Mouse (Mus musculus) ES-E14 (cell line): ENCODE data around the gene Cbx6.

Experiments
- CHD2 ChIP-seq: IDR thresholded peaks from 2 replicates; pipeline ENCODE4 v1.6.1; 2014; ENCODE audit warnings: mild to moderate bottlenecking, low read depth, low read length, inconsistent platforms
- HCFC1 ChIP-seq: IDR thresholded peaks from 2 replicates; pipeline ENCODE4 v1.6.1; 2012; ENCODE audit warnings: low read length, inconsistent platforms, borderline replicate concordance; ENCODE audit not compliant: insufficient read depth
- MAFK ChIP-seq: IDR thresholded peaks from 2 replicates; pipeline ENCODE4 v1.6.1; 2014; ENCODE audit warnings: mild to moderate bottlenecking, low read depth, low read length, inconsistent platforms; ENCODE audit not compliant: insufficient read depth
- ZC3H11A ChIP-seq: IDR thresholded peaks from 2 replicates; pipeline ENCODE4 v1.6.1; 2012; ENCODE audit warnings: low read depth, mild to moderate bottlenecking, inconsistent platforms, low read length, borderline replicate concordance
- ZNF384 ChIP-seq: IDR thresholded peaks from 2 replicates; pipeline ENCODE4 v1.6.1; 2012; ENCODE audit warnings: low read depth, low read length, inconsistent platforms

DNA sequence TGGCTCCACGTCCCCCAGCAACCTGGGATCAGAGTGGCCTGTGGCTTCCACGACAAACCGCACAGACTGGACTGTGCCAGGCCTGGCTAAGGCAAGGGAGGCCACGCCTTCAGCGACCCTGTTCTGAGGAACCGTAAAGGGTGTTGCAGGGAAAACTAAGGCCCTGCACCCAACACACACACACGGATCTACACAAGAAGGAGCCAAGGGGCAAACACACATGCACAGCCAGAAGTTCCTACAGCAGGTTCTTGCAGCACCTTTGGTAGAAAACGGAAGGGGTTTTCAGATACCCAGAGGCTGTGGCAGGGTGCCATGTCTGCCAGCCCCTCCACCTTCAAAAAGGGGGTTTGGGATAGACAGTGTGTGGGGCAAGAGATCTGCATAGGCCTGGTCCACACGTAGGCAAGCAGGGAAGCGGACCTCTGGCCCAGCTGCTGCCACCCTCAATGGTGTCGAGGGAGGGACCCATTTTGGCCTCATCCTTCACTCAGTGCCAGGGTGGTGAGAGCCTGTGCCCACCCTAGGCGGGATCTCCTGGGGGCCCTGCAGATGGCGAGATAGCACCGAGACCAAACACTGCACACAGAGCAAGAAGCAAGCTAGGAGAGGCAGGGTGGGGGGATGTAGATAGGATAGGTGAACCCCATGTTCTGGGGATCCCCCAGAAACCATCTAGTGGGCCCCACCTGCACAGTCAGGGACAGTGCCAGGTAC lies 7.3 kb downstream of the Cbx6 start:
- no peak for TF ChIP-seq CHD2
- TF ChIP-seq MAFK = no peak
- TF ChIP-seq ZC3H11A = no peak
- TF ChIP-seq HCFC1 = no peak
- no peak for TF ChIP-seq ZNF384
